Mouse (Mus musculus) granulocyte monocyte progenitor cell, adult 5-6 weeks (primary cell): ENCODE measurements around the gene Grifin. TPM values are rescaled to one million over a fixed set of nuclear protein-coding genes. Genes with fewer than 3 reads are reported as not detected.
A peak's percentile ranks its signal among the peaks of the same experiment; 100 is the strongest.

ENCODE experiments used
- ATAC-seq: replicated peaks from 2 replicates; pipeline ENCODE4 v1.8.0; 2016; ENCODE audit warnings: mild to moderate bottlenecking, moderate TSS enrichment, inconsistent platforms; ENCODE audit not compliant: poor library complexity, severe bottlenecking
- total RNA-seq, 2 experiments: library from RNA; stranded (forward) in 1 of 2; stranded (reverse) in 1 of 2; fragments of 200-712, 200-1000 nt in 1 of 2; fragments of >200 nt in 1 of 2; fragmentation: Nextera tagmentation in 1 of 2; gene quantifications; 2 replicates each; pipeline ENCODE4 v1.2.3; 2014 to 2017

Gene Grifin
- total RNA-seq, 2 experiments from 2014 or later = not detected

DNA sequence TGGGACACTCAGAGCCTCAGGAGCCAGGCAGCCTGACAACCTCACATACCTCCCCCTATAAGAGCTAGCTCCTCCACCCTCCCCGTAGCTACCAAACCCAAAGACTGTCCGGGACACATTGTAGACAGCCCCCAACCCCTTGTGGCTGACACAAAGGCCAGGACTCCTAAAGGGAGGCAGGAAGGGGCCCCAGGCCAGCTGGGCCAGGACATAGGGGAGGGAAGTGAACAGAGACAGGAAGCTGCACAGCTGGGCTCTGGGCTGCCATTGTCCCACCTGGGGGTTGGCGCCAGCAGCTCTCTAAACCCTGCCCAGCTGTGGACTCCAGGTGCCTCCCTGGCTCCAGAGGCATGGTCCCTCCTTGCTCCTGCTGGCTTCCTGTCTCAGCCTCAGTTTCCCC lies 8.0 kb downstream of the Grifin start:
- ATAC-seq = no peak

DNA sequence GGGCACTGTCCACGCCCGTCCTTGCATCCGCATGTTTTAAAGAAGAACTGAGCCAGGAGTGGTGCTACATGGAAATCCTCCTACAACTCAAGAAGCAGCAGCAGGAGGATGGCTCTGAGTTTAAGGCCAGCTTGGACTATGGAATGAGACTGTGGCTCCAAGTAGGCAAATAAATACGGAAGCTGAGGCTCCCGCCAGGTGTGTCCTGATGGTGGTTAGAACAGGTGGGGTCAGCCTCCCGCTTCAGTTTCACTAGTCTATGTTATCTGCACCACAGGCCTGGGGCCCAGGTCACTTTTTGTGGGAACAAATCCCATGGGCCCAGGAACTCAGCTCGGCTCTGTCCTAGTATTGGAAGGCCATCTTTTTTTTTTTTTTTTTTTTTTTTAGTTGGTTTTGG lies 11.2 kb downstream of the Grifin start:
- ATAC-seq = no peak

DNA sequence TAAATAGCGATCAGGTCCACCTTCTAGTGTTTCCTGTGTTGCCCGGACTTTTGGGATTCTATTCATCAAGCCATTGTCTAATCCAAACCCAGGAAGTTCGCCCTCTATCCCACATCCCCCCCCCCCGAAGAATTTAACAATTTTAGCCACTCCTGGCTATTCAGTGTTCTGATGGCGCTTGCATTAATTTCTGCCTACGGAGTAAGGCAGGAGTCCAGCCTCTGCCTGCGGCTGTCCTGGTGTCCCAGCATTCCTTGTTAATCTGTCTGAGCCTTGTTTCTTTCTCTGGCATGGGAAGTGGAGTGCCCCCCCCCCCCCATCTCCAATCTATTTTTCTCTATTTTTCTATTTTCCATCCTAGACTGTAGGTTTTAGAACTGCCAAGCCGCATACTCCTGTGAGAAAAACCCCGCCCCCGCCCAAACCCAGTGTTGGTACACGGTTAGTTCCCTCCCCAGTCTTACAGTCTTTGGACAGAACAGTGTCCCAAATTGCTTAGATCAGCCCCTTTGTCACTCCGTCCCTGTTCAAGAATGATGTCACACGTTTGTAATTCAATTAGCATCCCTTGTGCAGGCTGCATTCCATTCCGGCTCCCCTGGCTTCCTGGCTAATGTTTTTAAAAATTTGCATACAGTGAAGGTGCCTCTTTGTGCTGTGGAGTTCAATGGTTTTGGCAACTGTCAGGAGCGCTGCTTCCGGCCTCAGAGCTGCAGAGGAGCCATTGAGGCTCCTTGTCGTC lies 15.4 kb downstream of the Grifin start:
- ATAC-seq = no peak

DNA sequence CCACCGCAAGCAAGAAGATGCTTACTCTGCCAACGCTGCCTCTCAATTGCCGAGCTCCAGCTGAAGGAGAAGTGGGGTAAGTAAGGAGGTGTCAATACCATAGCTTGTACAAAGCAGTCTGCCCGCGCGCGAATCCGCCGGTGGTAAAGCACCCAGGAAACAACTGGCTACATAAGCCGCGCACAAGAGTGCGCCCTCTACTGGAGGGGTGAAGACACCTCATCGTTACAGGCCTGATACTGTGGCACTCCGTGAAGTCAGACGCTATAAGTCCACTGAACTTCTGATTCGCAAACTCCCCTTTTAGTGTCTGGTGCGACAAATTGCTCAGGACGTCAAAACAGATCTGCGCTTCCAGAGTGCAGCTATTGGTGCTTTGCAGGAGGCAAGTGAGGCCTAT lies 18.5 kb downstream of the Grifin start:
- ATAC-seq = no peak

DNA sequence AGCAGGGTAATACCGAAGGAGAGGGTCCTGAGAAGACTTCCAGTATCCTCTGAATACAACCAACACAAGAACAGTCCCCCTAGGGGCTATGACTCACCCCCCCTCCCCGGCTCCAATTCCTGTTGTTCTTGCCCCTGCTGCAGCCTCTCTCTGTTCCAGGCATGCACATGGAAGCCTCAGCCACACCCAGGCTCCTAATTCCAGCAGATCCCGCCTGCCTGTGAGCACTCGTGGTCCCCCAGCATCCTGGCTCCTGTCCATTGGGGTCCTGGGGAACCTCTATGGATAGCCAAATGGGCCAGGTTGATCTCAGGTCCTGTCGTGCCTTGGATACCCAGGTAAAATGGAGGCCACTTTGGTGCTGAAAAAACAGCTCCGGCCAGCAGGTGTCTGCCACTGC lies 19.2 kb downstream of the Grifin start:
- no peak for ATAC-seq

DNA sequence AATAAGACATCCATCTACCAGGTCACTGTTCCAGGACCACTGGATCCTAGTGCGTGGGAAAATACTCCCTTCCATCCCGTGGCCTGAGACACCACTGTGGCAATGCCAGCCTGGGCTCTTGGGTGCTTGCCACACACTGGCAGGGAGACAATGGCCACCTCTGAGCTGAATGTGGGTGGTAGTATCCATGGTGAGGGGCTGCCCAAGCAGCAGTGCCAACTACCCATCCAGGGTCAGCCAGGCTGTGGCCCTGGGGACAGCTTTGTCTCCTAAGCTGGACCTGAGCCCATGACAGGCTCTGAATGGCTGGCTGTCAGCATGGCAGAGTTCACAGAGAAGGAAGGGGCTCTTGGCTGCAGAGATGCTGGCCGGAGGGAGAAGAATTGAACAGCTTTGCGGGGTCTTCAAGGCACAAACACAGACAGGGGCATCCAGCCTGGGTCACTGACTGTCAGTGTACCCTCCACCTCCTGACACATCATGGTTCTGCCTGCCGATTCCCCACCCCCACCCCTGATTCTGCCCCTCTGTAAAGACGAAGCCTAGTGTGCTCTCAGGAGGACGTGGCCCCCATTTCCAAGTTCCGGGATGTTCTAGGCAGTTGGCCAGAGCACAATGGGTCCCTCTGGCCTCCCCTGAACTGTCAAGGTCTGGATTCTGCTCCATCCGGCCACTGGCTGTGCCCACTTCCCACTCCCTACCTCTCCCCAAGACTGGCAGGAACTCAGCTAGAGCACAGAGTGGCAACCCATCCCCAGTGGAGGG lies 21.9 kb downstream of the Grifin start:
- ATAC-seq = no peak

DNA sequence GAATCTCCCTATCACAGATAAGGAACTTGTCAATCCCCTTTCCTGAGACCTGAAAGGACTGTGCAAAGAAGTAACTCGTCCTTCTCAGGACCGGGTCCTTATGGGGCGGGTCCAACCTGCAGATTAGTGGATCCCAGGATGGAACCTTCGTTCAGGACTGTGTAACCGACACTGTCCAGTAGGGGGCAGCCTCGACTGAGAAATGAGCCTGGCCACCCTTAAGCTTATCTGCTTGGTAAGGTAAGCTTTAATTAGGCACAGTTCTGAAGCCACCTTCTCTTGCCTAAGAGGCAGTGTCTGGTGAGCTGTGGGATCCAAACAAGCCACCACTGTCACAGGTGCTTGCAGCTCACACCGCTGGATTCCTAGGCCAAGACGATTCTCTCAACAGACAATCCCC lies 24.8 kb downstream of the Grifin start:
- peak; percentile 85 for ATAC-seq

DNA sequence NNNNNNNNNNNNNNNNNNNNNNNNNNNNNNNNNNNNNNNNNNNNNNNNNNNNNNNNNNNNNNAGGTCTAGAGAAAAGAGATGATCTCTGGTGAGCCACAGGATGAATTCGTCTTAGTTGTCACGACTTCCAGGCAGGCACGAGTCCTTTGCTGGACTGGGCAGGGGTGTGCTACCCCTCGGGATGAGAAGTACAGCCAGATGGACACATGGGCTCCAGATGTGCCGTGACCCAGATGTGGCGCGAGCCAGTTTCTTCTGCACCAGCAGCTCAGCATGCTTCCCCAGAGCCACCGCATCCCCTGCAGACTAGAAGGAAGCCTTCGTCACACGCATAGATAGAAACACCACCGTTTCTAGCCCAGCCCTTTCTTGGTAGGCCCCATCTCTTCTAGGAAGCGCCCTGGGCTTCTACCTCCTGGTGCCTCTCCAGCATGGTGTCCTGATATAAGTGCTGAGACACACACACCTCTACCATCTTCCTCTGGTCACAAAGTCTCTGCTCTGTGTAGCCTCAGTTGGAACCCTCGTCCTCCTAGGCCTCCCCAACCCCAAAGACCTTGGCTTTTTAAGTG lies 26.7 kb downstream of the Grifin start:
- no peak for ATAC-seq

DNA sequence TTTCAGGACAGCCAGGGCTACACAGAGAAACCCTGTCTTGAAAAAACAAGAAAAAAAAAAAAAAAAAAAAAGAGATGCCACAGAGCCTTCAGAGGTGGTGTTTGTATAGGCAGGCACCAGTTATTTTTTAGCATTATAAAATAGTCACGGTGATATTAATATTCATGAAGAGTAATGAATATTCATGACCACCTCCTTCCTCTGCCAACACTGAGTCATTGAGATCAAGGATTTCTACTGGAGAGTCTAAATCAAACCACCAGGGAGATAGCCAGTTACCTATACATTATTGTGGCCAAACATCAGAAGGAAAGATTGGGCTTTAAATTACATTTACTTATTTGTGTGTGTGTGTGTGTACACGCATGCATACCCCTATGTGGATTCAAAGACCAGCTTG lies 38.1 kb downstream of the Grifin start:
- no peak for ATAC-seq

DNA sequence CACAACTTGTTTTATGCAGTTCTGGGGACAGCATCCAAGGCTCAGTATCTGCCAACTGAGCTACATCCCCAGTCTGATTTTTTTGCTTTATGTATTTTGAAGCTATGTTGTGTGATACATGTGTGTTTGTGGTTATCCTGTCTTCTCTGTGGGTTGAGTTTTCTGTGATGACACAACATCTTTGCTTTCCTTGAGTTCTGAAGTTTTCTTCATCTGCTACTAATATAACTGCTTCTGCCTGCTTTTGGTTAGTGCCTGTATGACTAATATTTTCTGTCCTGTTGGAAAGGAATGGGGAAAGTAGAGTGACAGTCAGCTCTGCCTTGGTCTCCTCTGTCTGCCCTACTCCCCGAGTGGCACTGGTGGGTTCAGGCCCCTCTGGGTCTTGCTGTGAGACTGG lies 43.7 kb downstream of the Grifin start:
- no peak for ATAC-seq

DNA sequence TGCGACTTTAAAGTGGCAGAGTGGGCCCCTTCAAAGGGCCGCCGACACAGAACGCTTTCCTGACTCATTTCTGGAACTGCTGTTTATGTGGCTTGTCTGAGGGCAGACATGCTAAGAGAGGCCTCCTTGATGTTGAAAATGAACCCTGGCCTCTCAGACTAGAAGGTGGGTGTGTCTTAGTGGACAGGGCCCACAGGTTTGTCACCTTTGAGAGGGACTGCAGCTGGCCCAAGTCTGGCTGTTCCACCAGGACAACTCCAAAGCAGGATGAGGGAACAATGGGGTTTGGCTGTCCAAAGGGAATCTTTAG lies 47.0 kb downstream of the Grifin start:
- ATAC-seq = no peak

DNA sequence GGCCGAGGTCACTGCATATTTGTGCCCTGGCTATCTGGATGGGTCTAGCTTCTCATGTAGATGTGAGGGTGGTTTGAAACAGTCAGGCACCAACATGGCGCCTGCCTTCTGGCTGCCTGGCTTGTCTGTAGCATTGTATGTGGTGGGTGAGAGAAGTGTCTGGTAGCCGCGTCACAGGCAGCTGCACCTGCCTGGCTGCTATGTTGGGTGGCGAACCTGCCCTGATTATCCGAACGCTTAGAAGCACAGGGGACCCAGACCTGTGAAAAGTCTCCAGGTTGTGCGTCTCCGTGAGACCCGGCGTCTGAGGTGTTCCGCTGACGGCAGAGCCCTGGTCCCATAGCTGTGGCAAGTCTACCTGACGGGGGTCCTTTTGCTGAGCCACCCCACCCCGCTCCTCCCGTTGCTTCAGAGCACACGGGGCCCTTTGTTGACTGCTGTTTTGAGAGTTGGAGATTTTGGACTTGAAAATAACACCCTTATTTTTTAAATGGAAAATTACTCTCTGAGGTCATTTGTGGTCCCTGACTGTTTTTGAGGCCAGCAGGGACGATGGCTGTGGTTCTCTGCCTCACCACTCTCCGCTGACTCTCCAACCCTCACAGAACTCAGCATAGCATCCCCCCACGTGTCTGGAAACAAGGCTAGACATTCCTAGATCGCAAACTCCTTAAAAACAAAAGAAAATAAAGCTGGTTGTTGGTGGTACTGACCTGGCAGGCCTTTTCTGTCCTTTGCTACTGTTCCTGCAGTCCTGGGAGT lies 47.5 kb downstream of the Grifin start:
- no peak for ATAC-seq

DNA sequence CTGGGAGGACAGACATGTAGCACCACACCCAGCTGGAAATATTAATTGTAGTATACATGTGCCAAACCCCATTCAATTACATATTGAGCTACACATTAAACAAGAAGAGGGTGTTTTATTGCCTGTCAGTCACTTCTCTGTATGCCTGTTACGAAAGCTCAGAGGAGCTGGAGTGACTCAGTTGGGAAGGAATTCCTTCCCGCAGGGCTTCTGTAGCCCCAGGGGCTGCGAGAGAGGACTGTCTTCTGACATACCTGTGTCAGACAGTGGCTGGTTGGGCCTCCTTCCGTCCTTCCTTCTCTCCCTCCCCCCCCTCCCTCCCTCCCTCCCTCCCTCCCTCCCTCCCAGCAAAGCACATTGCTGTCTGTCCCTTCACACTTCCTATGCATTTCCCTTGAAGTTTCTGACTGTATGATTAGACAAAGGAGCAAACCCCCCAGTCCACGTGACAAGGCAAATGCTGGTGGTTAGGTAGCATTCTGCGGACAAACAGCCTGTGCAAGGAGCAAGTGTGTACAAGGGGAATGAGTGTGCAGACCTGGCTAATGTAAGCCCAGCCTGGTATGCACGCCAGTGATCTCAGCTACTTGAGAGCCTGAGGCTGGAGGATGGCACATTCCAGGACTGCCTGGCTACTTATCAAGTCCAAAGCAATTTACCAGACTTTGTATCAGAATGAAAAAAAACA lies 49.9 kb downstream of the Grifin start:
- ATAC-seq = no peak

DNA sequence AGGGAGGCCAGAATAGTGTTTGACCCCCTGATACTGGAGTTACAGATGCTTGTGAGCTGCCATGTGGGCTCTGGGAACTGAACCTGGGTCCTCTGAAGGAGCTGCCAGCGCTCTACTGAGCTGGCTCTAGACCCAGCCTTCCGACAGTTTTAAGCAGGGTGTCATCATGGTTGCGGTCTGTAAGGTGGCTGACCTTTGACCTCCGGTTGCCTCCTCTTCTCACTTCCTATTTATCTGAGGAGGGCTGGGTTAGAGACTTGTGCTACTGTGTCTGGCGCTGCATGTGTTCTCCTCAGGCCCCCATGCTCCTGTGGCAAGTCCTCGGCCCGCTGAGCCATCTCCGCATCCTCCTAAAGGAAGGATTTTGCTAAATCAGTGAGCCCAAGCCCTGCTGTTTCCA lies 51.0 kb downstream of the Grifin start:
- ATAC-seq = peak; percentile 75

Other genes with a start within 250 kb of the Grifin start
- 18.3 and 24.4 TPM in 2 replicates for gene Mad1l1, start 243.5 kb downstream of the Grifin start, total RNA-seq (2014; fragmentation: Nextera tagmentation)
- gene Mad1l1, start 243.5 kb downstream of the Grifin start, total RNA-seq (2017) = 53.6 and 61.0 TPM in 2 replicates
- 40.7 and 43.1 TPM in 2 replicates for gene Nudt1, start 243.4 kb downstream of the Grifin start, total RNA-seq (2014; fragmentation: Nextera tagmentation)
- 42.0 and 49.1 TPM in 2 replicates for gene Nudt1, start 243.4 kb downstream of the Grifin start, total RNA-seq (2017)
- 6.3 and 11.2 TPM in 2 replicates for gene Mrm2, start 233.2 kb downstream of the Grifin start, total RNA-seq (2014; fragmentation: Nextera tagmentation)
- 7.7 and 9.3 TPM in 2 replicates for gene Mrm2, start 233.2 kb downstream of the Grifin start, total RNA-seq (2017)
- gene Snx8, start 175.8 kb downstream of the Grifin start, total RNA-seq (2014; fragmentation: Nextera tagmentation) = 8.9 and 12.8 TPM in 2 replicates
- gene Snx8, start 175.8 kb downstream of the Grifin start, total RNA-seq (2017) = 7.3 and 9.1 TPM in 2 replicates
- 237 and 268 TPM in 2 replicates for gene Eif3b, start 145.7 kb downstream of the Grifin start, total RNA-seq (2014; fragmentation: Nextera tagmentation)
- 200 and 239 TPM in 2 replicates for gene Eif3b, start 145.7 kb downstream of the Grifin start, total RNA-seq (2017)
- not detected in 2 replicates for gene Gm4869, start 119.4 kb downstream of the Grifin start, total RNA-seq (2014; fragmentation: Nextera tagmentation)
- not detected in 2 replicates for gene Gm4869, start 119.4 kb downstream of the Grifin start, total RNA-seq (2017)
- 79.1 and 85.4 TPM in 2 replicates for gene Chst12, start 59.5 kb downstream of the Grifin start, total RNA-seq (2014; fragmentation: Nextera tagmentation)
- gene Chst12, start 59.5 kb downstream of the Grifin start, total RNA-seq (2017) = 30.2 and 30.3 TPM in 2 replicates
- gene Lfng, start 42.2 kb upstream of the Grifin start, total RNA-seq (2014; fragmentation: Nextera tagmentation) = 8.2 and 9.9 TPM in 2 replicates
- 1.9 and 14.6 TPM in 2 replicates for gene Lfng, start 42.2 kb upstream of the Grifin start, total RNA-seq (2017)
- 42.0 and 47.9 TPM in 2 replicates for gene Ttyh3, start 84.0 kb upstream of the Grifin start, total RNA-seq (2014; fragmentation: Nextera tagmentation)
- gene Ttyh3, start 84.0 kb upstream of the Grifin start, total RNA-seq (2017) = 8.7 and 9.2 TPM in 2 replicates
- 13.4 and 26.7 TPM in 2 replicates for gene Iqce, start 137.3 kb upstream of the Grifin start, total RNA-seq (2014; fragmentation: Nextera tagmentation)
- 5.3 and 10.0 TPM in 2 replicates for gene Iqce, start 137.3 kb upstream of the Grifin start, total RNA-seq (2017)
- 10.2 and 14.3 TPM in 2 replicates for gene Brat1, start 139.9 kb upstream of the Grifin start, total RNA-seq (2014; fragmentation: Nextera tagmentation)
- 7.3 and 8.2 TPM in 2 replicates for gene Brat1, start 139.9 kb upstream of the Grifin start, total RNA-seq (2017)
- 2.8 and 3.1 TPM in 2 replicates for gene Amz1, start 159.1 kb upstream of the Grifin start, total RNA-seq (2014; fragmentation: Nextera tagmentation)
- gene Amz1, start 159.1 kb upstream of the Grifin start, total RNA-seq (2017) = 0.77 and 0.78 TPM in 2 replicates